Mouse (Mus musculus) MN1 (cell line): ENCODE results near the gene Fndc7.
"Not testable (repeated sequence)": the region's sequence is repeated elsewhere in the genome, so short reads cannot be mapped to it uniquely, and the experiment has no call there.

Experiments
- DNase-seq: peaks from one replicate; pipeline ENCODE4 v3.0.0-alpha.2; 2016; ENCODE audit warnings: low spot score

Fndc7 gene

GRCm38 (mm10) chr3:108886934-108887617, 2.7 kb downstream of the Fndc7 start:
- DNase-seq = no peak

GRCm38 (mm10) chr3:108885686-108886530, 3.9 kb downstream of the Fndc7 start:
- peak; percentile 62 for DNase-seq

GRCm38 (mm10) chr3:108884706-108885289, 5.0 kb downstream of the Fndc7 start:
- DNase-seq = no peak

- DNase-seq = no peak
Measured at GRCm38 (mm10) chr3:108883067-108883466, 6.7 kb downstream of the Fndc7 start.

- not testable (repeated sequence) for DNase-seq
Measured at GRCm38 (mm10) chr3:108881873-108882272, 7.9 kb downstream of the Fndc7 start.

- no peak for DNase-seq
Measured at GRCm38 (mm10) chr3:108880544-108881507, 9.0 kb downstream of the Fndc7 start.

GRCm38 (mm10) chr3:108879836-108880435, 9.9 kb downstream of the Fndc7 start:
- no peak for DNase-seq

GRCm38 (mm10) chr3:108879129-108879528, 10.7 kb downstream of the Fndc7 start:
- no peak for DNase-seq

- no peak for DNase-seq
Measured at GRCm38 (mm10) chr3:108870631-108871030, 19.2 kb downstream of the Fndc7 start.

GRCm38 (mm10) chr3:108867449-108867848, 22.4 kb downstream of the Fndc7 start:
- no peak for DNase-seq

- DNase-seq = no peak
Measured at GRCm38 (mm10) chr3:108865676-108866075, 24.1 kb downstream of the Fndc7 start.

- DNase-seq = no peak
Measured at GRCm38 (mm10) chr3:108865129-108865528, 24.7 kb downstream of the Fndc7 start.

- peak; percentile 23 for DNase-seq
Measured at GRCm38 (mm10) chr3:108863091-108863490, 26.7 kb downstream of the Fndc7 start.

GRCm38 (mm10) chr3:108862282-108862681, 27.5 kb downstream of the Fndc7 start:
- DNase-seq = not testable (repeated sequence)

GRCm38 (mm10) chr3:108860786-108861185, 29.0 kb downstream of the Fndc7 start:
- DNase-seq = no peak

- peak; percentile 71 for DNase-seq
Measured at GRCm38 (mm10) chr3:108858231-108858770, 31.5 kb downstream of the Fndc7 start.

- DNase-seq = no peak
Measured at GRCm38 (mm10) chr3:108857714-108858113, 32.1 kb downstream of the Fndc7 start.

- no peak for DNase-seq
Measured at GRCm38 (mm10) chr3:108857124-108857470, 32.7 kb downstream of the Fndc7 start.

GRCm38 (mm10) chr3:108856386-108857123, 33.3 kb downstream of the Fndc7 start:
- no peak for DNase-seq

GRCm38 (mm10) chr3:108855864-108856263, 33.9 kb downstream of the Fndc7 start:
- DNase-seq = peak; percentile 36
